Mouse (Mus musculus) ES-E14 (cell line): Measurements from ENCODE around the gene Otogl.

ENCODE experiments used
- CHD2 ChIP-seq: IDR thresholded peaks from 2 replicates; pipeline ENCODE4 v1.6.1; 2014; ENCODE audit warnings: mild to moderate bottlenecking, low read depth, low read length, inconsistent platforms
- HCFC1 ChIP-seq: IDR thresholded peaks from 2 replicates; pipeline ENCODE4 v1.6.1; 2012; ENCODE audit warnings: low read length, inconsistent platforms, borderline replicate concordance; ENCODE audit not compliant: insufficient read depth
- MAFK ChIP-seq: IDR thresholded peaks from 2 replicates; pipeline ENCODE4 v1.6.1; 2014; ENCODE audit warnings: mild to moderate bottlenecking, low read depth, low read length, inconsistent platforms; ENCODE audit not compliant: insufficient read depth
- ZC3H11A ChIP-seq: IDR thresholded peaks from 2 replicates; pipeline ENCODE4 v1.6.1; 2012; ENCODE audit warnings: low read depth, mild to moderate bottlenecking, inconsistent platforms, low read length, borderline replicate concordance
- ZNF384 ChIP-seq: IDR thresholded peaks from 2 replicates; pipeline ENCODE4 v1.6.1; 2012; ENCODE audit warnings: low read depth, low read length, inconsistent platforms

DNA sequence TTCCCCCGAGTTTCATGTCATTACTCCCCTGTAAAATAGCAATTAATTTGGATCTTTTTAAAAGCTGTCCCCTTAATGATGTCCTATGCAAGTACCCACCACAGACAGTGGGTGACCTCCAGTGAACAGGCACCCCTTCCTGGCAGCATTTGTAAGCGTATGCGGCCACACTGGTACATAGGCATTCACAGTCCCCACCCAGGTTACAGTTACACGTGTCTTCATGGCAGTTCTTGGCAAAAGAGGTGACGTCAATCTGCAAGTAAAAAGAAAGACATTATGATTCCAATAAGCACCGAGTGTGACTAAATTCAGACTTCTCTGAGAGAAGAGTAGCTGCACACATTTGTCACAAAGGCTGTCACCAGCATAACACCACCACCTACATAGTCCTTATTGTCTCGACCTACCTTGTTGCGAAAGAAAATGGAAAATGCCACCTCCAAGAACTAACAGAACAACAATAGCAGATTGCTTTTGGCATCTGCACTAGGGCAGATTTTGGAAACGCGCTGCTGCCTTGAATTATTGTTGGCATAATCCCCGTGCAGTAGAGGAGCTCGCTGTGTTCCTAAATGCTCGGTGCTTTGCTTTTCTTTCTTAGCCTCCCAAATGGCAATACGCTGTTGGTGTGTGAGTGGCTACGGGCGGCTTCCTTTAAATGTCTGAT, 98.0 kb downstream of the Otogl start:
- no peak for TF ChIP-seq HCFC1
- no peak for TF ChIP-seq MAFK
- no peak for TF ChIP-seq ZC3H11A
- TF ChIP-seq CHD2: no peak
- no peak for TF ChIP-seq ZNF384
